Comparison of ENCODE assay signal across 9 mouse cellular contexts in the genomic region with DNA sequence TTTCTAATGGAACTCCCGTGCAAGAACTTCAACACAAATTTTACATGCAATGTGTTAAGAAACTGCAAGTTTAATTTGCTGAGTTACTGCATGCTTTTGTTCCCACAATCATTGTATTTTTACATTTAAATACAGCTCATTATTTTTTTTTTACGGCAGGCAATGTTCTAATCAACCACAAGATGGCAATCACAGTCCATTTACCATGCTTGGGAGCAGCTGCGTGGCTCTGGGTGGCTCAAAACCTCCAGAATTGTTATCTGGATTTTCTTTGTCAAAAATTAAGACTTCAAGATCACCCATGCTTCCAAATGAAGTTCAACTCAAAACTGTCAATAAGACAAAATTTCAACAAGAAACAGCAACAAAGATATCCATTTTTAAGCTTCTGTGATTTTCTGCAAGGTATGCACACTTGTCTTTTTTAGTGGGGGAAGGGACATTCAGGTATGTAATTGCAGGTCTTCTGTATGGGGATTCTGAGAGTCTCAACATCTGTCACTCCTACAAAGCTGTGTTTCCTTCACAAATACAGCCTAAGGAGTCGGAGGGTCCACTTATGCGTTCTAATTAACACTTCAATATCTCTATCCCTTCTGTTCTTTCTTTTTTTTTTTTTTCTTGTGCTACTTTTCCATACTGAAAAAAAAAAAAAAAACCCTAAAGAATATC. TPM values are rescaled to one million over a fixed set of nuclear protein-coding genes. Genes with fewer than 3 reads are reported as not detected.
DNase-seq lines count a peak whose midpoint lies in the region; ATAC-seq and TF ChIP-seq lines count a peak whose summit lies in the region.
"Had no signal": no experiment of that assay in that cellular context is flagged by ENCODE, and none has a peak within 500 bp of the region (broad histone marks: within the 10 kb centered on the region; RNA-seq: fewer than 3 reads in every experiment).

No protein-coding gene starts in this region.

- TF ChIP-seq CTCF in intestine, postnatal 0 days (IDR thresholded peaks at IDR 0.05; ENCODE audit: low read depth): peak; percentile 85

- 16% methylated on average over 5 of the region's 5 CpGs for WGBS in intestine, postnatal 0 days
- 21% methylated on average over 5 of the region's 5 CpGs for WGBS in intestine, embryonic 15.5 days
- 11% methylated on average over 5 of the region's 5 CpGs for WGBS in forebrain, embryonic 15.5 days

- H3K4me2 ChIP-seq in intestine, postnatal 0 days (replicated peaks; ENCODE audit: low read depth): no peak overlapping the region
- H3K4me2 ChIP-seq in intestine, embryonic 15.5 days (replicated peaks): no peak overlapping the region
- H3K4me2 ChIP-seq in forebrain, embryonic 15.5 days (replicated peaks): no peak overlapping the region

- peak; percentile 54 for DNase-seq in CD4-positive helper T cell, adult 2 months (ENCODE audit: low read depth, low spot score)
- DNase-seq in NIH3T3 (ENCODE audit: low read depth): peak; percentile 70
- no peak for DNase-seq in adrenal gland, postnatal 25 days

- no peaks in the 10 kb centered on the region for H3K27me3 ChIP-seq in intestine, postnatal 0 days (replicated peaks; ENCODE audit: control insufficient read depth, insufficient read depth, low read length)
- no peaks in the 10 kb centered on the region for H3K27me3 ChIP-seq in intestine, embryonic 15.5 days (replicated peaks)
- no peaks in the 10 kb centered on the region for H3K27me3 ChIP-seq in forebrain, embryonic 15.5 days
- H3K27me3 ChIP-seq: megakaryocyte, embryonic 14.5 days had no signal

- ATAC-seq in intestine, postnatal 0 days: no peak
- no peak for ATAC-seq in intestine, embryonic 15.5 days
- ATAC-seq in forebrain, embryonic 15.5 days (replicated peaks): peak; percentile 79
- peak; percentile 94 for ATAC-seq in megakaryocyte progenitor cell, adult 5-6 weeks (replicated peaks; ENCODE audit: poor library complexity)
- ATAC-seq in erythroblast, adult 5-6 weeks (replicated peaks; ENCODE audit: low FRiP score, poor library complexity, severe bottlenecking): no peak

- H3K4me3 ChIP-seq in intestine, postnatal 0 days (ENCODE audit: low read depth, low read length): no peak overlapping the region
- H3K4me3 ChIP-seq in intestine, embryonic 15.5 days (replicated peaks): no peak overlapping the region
- no peak overlapping the region for H3K4me3 ChIP-seq in forebrain, embryonic 15.5 days
- H3K4me3 ChIP-seq: megakaryocyte, embryonic 14.5 days had no signal

- no peaks in the 10 kb centered on the region for H3K36me3 ChIP-seq in intestine, postnatal 0 days (ENCODE audit: control insufficient read depth, insufficient read depth)
- H3K36me3 ChIP-seq in intestine, embryonic 15.5 days: no peaks in the 10 kb centered on the region
- H3K36me3 ChIP-seq in forebrain, embryonic 15.5 days: no peaks in the 10 kb centered on the region

- no peak overlapping the region for H3K9ac ChIP-seq in intestine, postnatal 0 days (ENCODE audit: low read depth, low read length)
- no peak overlapping the region for H3K9ac ChIP-seq in intestine, embryonic 15.5 days
- H3K9ac ChIP-seq in forebrain, embryonic 15.5 days (replicated peaks): no peak overlapping the region

- H3K4me1 ChIP-seq in intestine, postnatal 0 days (replicated peaks; ENCODE audit: control insufficient read depth, insufficient read depth, low read length): no peaks in the 10 kb centered on the region
- H3K4me1 ChIP-seq in intestine, embryonic 15.5 days (replicated peaks): no peaks in the 10 kb centered on the region
- H3K4me1 ChIP-seq in forebrain, embryonic 15.5 days: no peaks in the 10 kb centered on the region; the same call in 1 of the 2 replicates

- H3K9me3 ChIP-seq in intestine, postnatal 0 days (ENCODE audit: control insufficient read depth): no peaks in the 10 kb centered on the region
- H3K9me3 ChIP-seq in intestine, embryonic 15.5 days: no peaks in the 10 kb centered on the region
- H3K9me3 ChIP-seq in forebrain, embryonic 15.5 days: no peaks in the 10 kb centered on the region

- H3K27ac ChIP-seq in intestine, postnatal 0 days (ENCODE audit: low read depth, low read length): no peak overlapping the region
- H3K27ac ChIP-seq in intestine, embryonic 15.5 days: no peak overlapping the region
- no peak overlapping the region for H3K27ac ChIP-seq in forebrain, embryonic 15.5 days (replicated peaks)

RNA-seq across cellular contexts. Expression of a gene that starts 13.9 kb away (rescaled TPM):
- 6.9 and 7.0 TPM in 2 replicates for polyA plus RNA-seq in intestine, postnatal 0 days (2015; fragmentation: Nextera tagmentation; extraction: Ambion mirVana)
- 7.0 and 8.2 TPM in 2 replicates for polyA plus RNA-seq in intestine, embryonic 15.5 days (2015; fragmentation: Nextera tagmentation; extraction: Ambion mirVana)
- 13.2 and 13.6 TPM in 2 replicates for polyA plus RNA-seq in forebrain, embryonic 15.5 days (2015; fragmentation: Nextera tagmentation; extraction: Ambion mirVana)
- total RNA-seq in megakaryocyte progenitor cell, adult 5-6 weeks (2015): 5.5 and 6.4 TPM in 2 replicates
- 7.5 and 9.4 TPM in 2 replicates for total RNA-seq in megakaryocyte progenitor cell, adult 5-6 weeks (2017)
- total RNA-seq in erythroblast, adult 5-6 weeks (2015; ENCODE audit: low replicate concordance): 5.2 and 8.6 TPM in 2 replicates
- total RNA-seq in erythroblast, adult 5-6 weeks (2017; ENCODE audit: low replicate concordance): 6.2 and 6.4 TPM in 2 replicates
- 11.7 and 12.5 TPM in 2 replicates for total RNA-seq in adrenal gland, postnatal 25 days (2021)

RNA-seq across cellular contexts. Expression of a gene that starts 15.1 kb away (rescaled TPM):
- 5.2 and 5.8 TPM in 2 replicates for polyA plus RNA-seq in intestine, postnatal 0 days (2015; fragmentation: Nextera tagmentation; extraction: Ambion mirVana)
- 7.5 TPM in 2 replicates for polyA plus RNA-seq in intestine, embryonic 15.5 days (2015; fragmentation: Nextera tagmentation; extraction: Ambion mirVana)
- polyA plus RNA-seq in forebrain, embryonic 15.5 days (2015; fragmentation: Nextera tagmentation; extraction: Ambion mirVana): 10.9 and 11.0 TPM in 2 replicates
- 26.0 and 34.7 TPM in 2 replicates for total RNA-seq in megakaryocyte progenitor cell, adult 5-6 weeks (2015)
- total RNA-seq in megakaryocyte progenitor cell, adult 5-6 weeks (2017): 31.0 and 42.6 TPM in 2 replicates
- 27.7 and 28.4 TPM in 2 replicates for total RNA-seq in erythroblast, adult 5-6 weeks (2015; ENCODE audit: low replicate concordance)
- total RNA-seq in erythroblast, adult 5-6 weeks (2017; ENCODE audit: low replicate concordance): 32.6 and 40.8 TPM in 2 replicates
- total RNA-seq in adrenal gland, postnatal 25 days (2021): 17.3 and 19.6 TPM in 2 replicates

Comparison
In these comparisons a context has a peak if more than half of its experiments do, and no peak if none do; other contexts are left out.
1. ATAC-seq: peak in forebrain, embryonic 15.5 days (single experiment) and megakaryocyte progenitor cell, adult 5-6 weeks (single experiment); none in intestine, postnatal 0 days (single experiment), intestine, embryonic 15.5 days (single experiment) and erythroblast, adult 5-6 weeks (single experiment).